Mouse (Mus musculus): ENCODE data around the gene Dnajc24. TPM values are rescaled to one million over a fixed set of nuclear protein-coding genes. Genes with fewer than 3 reads are reported as not detected.
A peak's percentile ranks its signal among the peaks of the same experiment; 100 is the strongest.

The Dnajc24 gene
- 35.9 and 42.8 TPM in 2 replicates for polyA plus RNA-seq (2015; fragmentation: Nextera tagmentation; extraction: Ambion mirVana)

DNA sequence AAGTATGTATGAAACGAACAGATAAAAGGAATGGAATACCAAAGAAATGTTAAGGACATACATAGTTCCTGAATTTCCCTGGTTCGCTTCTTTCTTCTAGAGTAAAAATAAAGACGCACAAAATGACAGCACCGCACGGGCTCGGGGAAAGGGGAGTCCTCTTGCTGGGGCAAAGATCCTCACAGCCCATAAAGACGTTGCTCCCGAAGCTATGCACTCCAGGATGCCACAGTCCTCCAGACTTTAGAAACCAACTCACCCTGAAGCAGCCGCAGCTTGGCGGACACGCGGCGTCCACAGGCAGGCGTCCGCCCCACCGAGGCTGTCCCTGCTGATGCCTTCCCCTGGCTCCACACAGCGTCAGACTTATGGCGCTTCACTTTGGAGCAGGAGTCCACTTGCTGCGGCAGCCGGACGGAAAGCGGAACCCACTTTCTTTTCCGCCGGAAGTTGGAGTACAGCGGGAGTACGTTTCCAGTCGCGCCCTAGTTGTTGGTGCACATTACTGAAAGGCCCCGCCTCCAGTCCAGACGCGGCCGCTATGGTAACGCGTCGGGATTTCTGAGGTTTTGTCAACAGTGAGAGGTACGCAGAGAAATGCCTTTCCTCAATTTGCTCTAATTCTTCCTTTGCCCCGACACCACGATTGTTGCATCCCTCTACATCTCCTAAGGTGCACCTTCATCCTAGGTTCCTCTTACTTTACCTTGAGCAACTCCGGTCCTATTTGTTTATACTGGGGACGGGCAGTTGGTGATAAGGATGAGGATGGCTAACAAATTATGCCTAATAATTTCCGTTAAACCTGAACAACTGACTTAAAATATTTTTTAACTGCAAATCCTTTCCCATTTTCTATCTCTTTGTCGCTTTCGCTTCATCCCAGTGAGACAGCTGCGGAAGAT is at the start of gene Dnajc24:
Gene Dnajc24, minus strand, starts transcription at position 715 of the 905 bp plus-strand sequence.
- WGBS: 2% methylated on average over 44 of the region's 44 CpGs

DNA sequence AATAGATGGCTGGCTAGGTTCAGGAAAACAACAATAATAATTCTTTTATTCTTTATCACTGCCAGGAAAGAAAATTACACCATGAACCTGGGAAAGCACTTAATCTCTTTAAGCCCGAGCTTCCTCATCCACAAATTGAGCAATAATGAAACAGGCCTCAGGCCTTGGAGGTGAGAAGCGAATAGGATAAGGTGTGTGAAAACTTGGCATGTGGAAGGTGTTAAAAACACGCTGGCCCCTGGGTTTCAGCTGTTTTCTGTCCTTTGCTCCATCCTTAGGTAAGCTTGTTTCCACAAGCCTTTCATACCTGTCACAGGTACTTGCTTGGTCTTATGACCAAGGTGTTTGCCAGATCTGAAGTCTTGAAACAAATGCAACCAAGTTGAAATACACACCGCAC is 43.3 kb upstream of the Dnajc24 start:
- Histone ChIP-seq H3K4me1 (replicated peaks; ENCODE audit: control insufficient read depth, insufficient read depth, low read length) (no peaks in the 10 kb centered on the region), H3K27me3 (ENCODE audit: control insufficient read depth, insufficient read depth, low read depth, low read length) (no peaks in the 10 kb centered on the region), H3K9me3 (ENCODE audit: control insufficient read depth, low read length) (no peaks in the 10 kb centered on the region), H3K27ac (ENCODE audit: low read length) (no peak overlapping the region), H3K36me3 (ENCODE audit: control insufficient read depth, insufficient read depth, low read length) (no peaks in the 10 kb centered on the region), H3K9ac (ENCODE audit: low read length) (no peak overlapping the region), H3K4me2 (ENCODE audit: low read depth, low read length) (no peak overlapping the region), H3K4me3 (ENCODE audit: low read length) (no peak overlapping the region)
- 66% methylated on average over 4 of the region's 4 CpGs for WGBS
- ATAC-seq (ENCODE audit: low read depth): no peak

More for the DNA sequence above, at the start of gene Dnajc24:
- Histone ChIP-seq H3K36me3 (ENCODE audit: control insufficient read depth, insufficient read depth, low read length) (no peaks in the 10 kb centered on the region), H3K4me3 (ENCODE audit: low read length) (peak within 1 kb of the TSS; percentile 93), H3K27ac (ENCODE audit: low read length) (peak within 1 kb of the TSS; percentile 77), H3K9ac (ENCODE audit: low read length) (peak within 1 kb of the TSS; percentile 92), H3K4me2 (ENCODE audit: low read depth, low read length) (peak within 1 kb of the TSS; percentile 75), H3K27me3 (ENCODE audit: control insufficient read depth, insufficient read depth, low read depth, low read length) (no peaks in the 10 kb centered on the region), H3K4me1 (replicated peaks; ENCODE audit: control insufficient read depth, insufficient read depth, low read length) (no peaks in the 10 kb centered on the region), H3K9me3 (ENCODE audit: control insufficient read depth, low read length) (no peaks in the 10 kb centered on the region)
- peak; percentile 99 for ATAC-seq (ENCODE audit: low read depth)

- Histone ChIP-seq H3K9me3 (ENCODE audit: control insufficient read depth, low read length) (no peaks in the 10 kb centered on the region), H3K27me3 (ENCODE audit: control insufficient read depth, insufficient read depth, low read depth, low read length) (no peaks in the 10 kb centered on the region), H3K36me3 (ENCODE audit: control insufficient read depth, insufficient read depth, low read length) (no peaks in the 10 kb centered on the region), H3K9ac (ENCODE audit: low read length) (no peak overlapping the region), H3K27ac (ENCODE audit: low read length) (no peak overlapping the region), H3K4me2 (ENCODE audit: low read depth, low read length) (no peak overlapping the region), H3K4me3 (ENCODE audit: low read length) (no peak overlapping the region), H3K4me1 (replicated peaks; ENCODE audit: control insufficient read depth, insufficient read depth, low read length) (no peaks in the 10 kb centered on the region)
- 73% methylated on average over 7 of the region's 7 CpGs for WGBS
- no peak for ATAC-seq (ENCODE audit: low read depth)
Observed at GRCm38 (mm10) chr2:106042495-106042894, 39.1 kb upstream of the Dnajc24 start.

DNA sequence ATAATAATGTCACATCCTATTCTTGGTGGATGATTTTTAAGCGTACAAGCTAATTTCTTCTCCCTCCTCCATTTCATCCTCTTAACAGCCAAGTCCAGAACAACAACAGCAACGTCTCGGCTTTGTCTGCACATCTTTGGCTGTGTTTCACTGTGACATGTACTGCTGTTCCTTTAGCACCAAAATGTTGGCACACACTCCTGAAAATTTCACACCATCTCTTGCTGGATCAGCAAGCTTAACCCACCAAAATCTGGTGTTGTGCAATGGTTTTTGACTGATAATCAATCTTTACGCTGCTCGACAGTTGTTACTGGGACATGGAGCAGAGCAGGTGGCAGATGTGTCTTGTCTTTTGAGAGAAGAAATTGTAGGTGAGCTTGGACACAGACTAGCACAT is 38.6 kb upstream of the Dnajc24 start:
- no peaks in the 10 kb centered on the region for H3K4me1 ChIP-seq (replicated peaks; ENCODE audit: control insufficient read depth, insufficient read depth, low read length)
- no peaks in the 10 kb centered on the region for H3K36me3 ChIP-seq (ENCODE audit: control insufficient read depth, insufficient read depth, low read length)
- ATAC-seq (ENCODE audit: low read depth): no peak
- H3K4me2 ChIP-seq (ENCODE audit: low read depth, low read length): no peak overlapping the region
- H3K9me3 ChIP-seq (ENCODE audit: control insufficient read depth, low read length): no peaks in the 10 kb centered on the region
- H3K9ac ChIP-seq (ENCODE audit: low read length): no peak overlapping the region
- H3K27ac ChIP-seq (ENCODE audit: low read length): no peak overlapping the region
- no peak overlapping the region for H3K4me3 ChIP-seq (ENCODE audit: low read length)
- WGBS: 80% methylated on average over 5 of the region's 5 CpGs
- H3K27me3 ChIP-seq (ENCODE audit: control insufficient read depth, insufficient read depth, low read depth, low read length): no peaks in the 10 kb centered on the region

- WGBS: 68% methylated on average over 4 of the region's 4 CpGs
- no peaks in the 10 kb centered on the region for H3K36me3 ChIP-seq (ENCODE audit: control insufficient read depth, insufficient read depth, low read length)
- no peak for ATAC-seq (ENCODE audit: low read depth)
- H3K9me3 ChIP-seq (ENCODE audit: control insufficient read depth, low read length): no peaks in the 10 kb centered on the region
- H3K27me3 ChIP-seq (ENCODE audit: control insufficient read depth, insufficient read depth, low read depth, low read length): no peaks in the 10 kb centered on the region
- H3K4me1 ChIP-seq (replicated peaks; ENCODE audit: control insufficient read depth, insufficient read depth, low read length): no peaks in the 10 kb centered on the region
- H3K9ac ChIP-seq (ENCODE audit: low read length): no peak overlapping the region
- no peak overlapping the region for H3K4me2 ChIP-seq (ENCODE audit: low read depth, low read length)
- H3K27ac ChIP-seq (ENCODE audit: low read length): no peak overlapping the region
- H3K4me3 ChIP-seq (ENCODE audit: low read length): no peak overlapping the region
Observed at GRCm38 (mm10) chr2:106038286-106038685, 34.9 kb upstream of the Dnajc24 start.

GRCm38 (mm10) chr2:106024895-106025294 is 21.5 kb upstream of the Dnajc24 start:
- H3K4me3 ChIP-seq (ENCODE audit: low read length): no peak overlapping the region
- 64% methylated on average over 3 of the region's 3 CpGs for WGBS
- H3K4me2 ChIP-seq (ENCODE audit: low read depth, low read length): no peak overlapping the region
- H3K27me3 ChIP-seq (ENCODE audit: control insufficient read depth, insufficient read depth, low read depth, low read length): no peaks in the 10 kb centered on the region
- no peak overlapping the region for H3K27ac ChIP-seq (ENCODE audit: low read length)
- H3K4me1 ChIP-seq (replicated peaks; ENCODE audit: control insufficient read depth, insufficient read depth, low read length): no peaks in the 10 kb centered on the region
- H3K9ac ChIP-seq (ENCODE audit: low read length): no peak overlapping the region
- ATAC-seq (ENCODE audit: low read depth): no peak
- no peaks in the 10 kb centered on the region for H3K36me3 ChIP-seq (ENCODE audit: control insufficient read depth, insufficient read depth, low read length)
- no peaks in the 10 kb centered on the region for H3K9me3 ChIP-seq (ENCODE audit: control insufficient read depth, low read length)

DNA sequence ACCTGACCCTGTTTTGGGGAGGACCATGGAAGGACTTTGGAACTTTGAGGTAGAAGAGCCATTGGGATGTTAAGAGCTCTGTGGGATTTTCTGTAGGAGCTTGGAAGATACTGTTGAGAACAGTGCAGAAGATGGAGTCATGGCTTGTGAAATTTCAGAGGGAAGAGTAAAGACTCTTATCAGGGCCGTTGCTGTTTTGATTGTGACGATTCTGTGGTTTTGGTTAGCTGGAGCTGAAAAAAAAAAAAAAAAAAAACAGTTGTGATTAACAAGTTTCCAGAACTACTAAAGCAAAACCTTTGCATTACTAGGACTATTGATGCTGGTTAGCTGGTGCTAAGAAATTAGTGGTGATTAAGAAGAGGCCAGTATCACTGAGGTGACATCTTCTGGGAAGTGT is 5.1 kb upstream of the Dnajc24 start:
- H3K27me3 ChIP-seq (ENCODE audit: control insufficient read depth, insufficient read depth, low read depth, low read length): no peaks in the 10 kb centered on the region
- H3K9me3 ChIP-seq (ENCODE audit: control insufficient read depth, low read length): no peaks in the 10 kb centered on the region
- WGBS: 69% methylated on average over 2 of the region's 2 CpGs
- H3K4me1 ChIP-seq (replicated peaks; ENCODE audit: control insufficient read depth, insufficient read depth, low read length): no peaks in the 10 kb centered on the region
- no peak for ATAC-seq (ENCODE audit: low read depth)
- no peak overlapping the region for H3K4me2 ChIP-seq (ENCODE audit: low read depth, low read length)
- no peak overlapping the region for H3K9ac ChIP-seq (ENCODE audit: low read length)
- no peaks in the 10 kb centered on the region for H3K36me3 ChIP-seq (ENCODE audit: control insufficient read depth, insufficient read depth, low read length)
- H3K4me3 ChIP-seq (ENCODE audit: low read length): no peak overlapping the region
- H3K27ac ChIP-seq (ENCODE audit: low read length): no peak overlapping the region

- H3K27me3 ChIP-seq (ENCODE audit: control insufficient read depth, insufficient read depth, low read depth, low read length): no peaks in the 10 kb centered on the region
- H3K27ac ChIP-seq (ENCODE audit: low read length): no peak overlapping the region
- no peaks in the 10 kb centered on the region for H3K4me1 ChIP-seq (replicated peaks; ENCODE audit: control insufficient read depth, insufficient read depth, low read length)
- H3K9me3 ChIP-seq (ENCODE audit: control insufficient read depth, low read length): no peaks in the 10 kb centered on the region
- no peak for ATAC-seq (ENCODE audit: low read depth)
- WGBS: 27% methylated on average over 2 of the region's 2 CpGs
- H3K36me3 ChIP-seq (ENCODE audit: control insufficient read depth, insufficient read depth, low read length): no peaks in the 10 kb centered on the region
- no peak overlapping the region for H3K4me2 ChIP-seq (ENCODE audit: low read depth, low read length)
- H3K4me3 ChIP-seq (ENCODE audit: low read length): no peak overlapping the region
- no peak overlapping the region for H3K9ac ChIP-seq (ENCODE audit: low read length)
Observed at GRCm38 (mm10) chr2:105987999-105988398, 15.3 kb downstream of the Dnajc24 start.

DNA sequence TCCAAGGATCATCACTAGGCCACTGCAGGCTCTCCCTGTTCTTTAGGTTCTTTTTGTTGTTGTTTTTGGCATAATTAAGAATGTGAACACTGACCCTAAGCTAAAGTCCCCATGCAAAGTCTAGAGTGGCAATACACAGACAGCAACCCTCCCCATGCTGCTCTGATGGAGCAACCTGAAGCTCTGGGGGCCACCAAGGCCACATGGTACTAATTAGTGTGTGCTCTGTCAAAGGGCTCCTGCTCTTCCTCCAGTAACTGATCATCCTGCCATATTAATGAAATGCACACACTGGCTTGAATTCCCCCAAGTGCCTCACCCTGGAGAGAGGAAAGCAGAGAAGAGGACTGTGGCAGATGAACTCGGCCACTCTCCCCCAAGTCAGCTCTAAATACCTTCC is 16.2 kb downstream of the Dnajc24 start:
- H3K27me3 ChIP-seq (ENCODE audit: control insufficient read depth, insufficient read depth, low read depth, low read length): no peaks in the 10 kb centered on the region
- H3K9me3 ChIP-seq (ENCODE audit: control insufficient read depth, low read length): no peaks in the 10 kb centered on the region
- no peak overlapping the region for H3K27ac ChIP-seq (ENCODE audit: low read length)
- WGBS: 61% methylated on average over 1 of the region's 1 CpGs
- H3K36me3 ChIP-seq (ENCODE audit: control insufficient read depth, insufficient read depth, low read length): no peaks in the 10 kb centered on the region
- H3K4me3 ChIP-seq (ENCODE audit: low read length): no peak overlapping the region
- H3K9ac ChIP-seq (ENCODE audit: low read length): no peak overlapping the region
- no peak overlapping the region for H3K4me2 ChIP-seq (ENCODE audit: low read depth, low read length)
- no peaks in the 10 kb centered on the region for H3K4me1 ChIP-seq (replicated peaks; ENCODE audit: control insufficient read depth, insufficient read depth, low read length)
- no peak for ATAC-seq (ENCODE audit: low read depth)

All from lung, embryonic 16.5 days (tissue).